Mouse (Mus musculus) lung, postnatal 0 days (tissue): ENCODE results near the gene Dmbx1. TPM values are rescaled to one million over a fixed set of nuclear protein-coding genes. Genes with fewer than 3 reads are reported as not detected.

Experiments used
- ATAC-seq: fragments of 200-750 bp; cut with Nextera tagmentation; 2 replicates; pipeline ENCODE4 v1.8.0; 2017; ENCODE audit warnings: moderate library complexity
- DNase-seq: peaks from one replicate; pipeline ENCODE4 v3.0.0-alpha.2; 2016; ENCODE audit warnings: low spot score
- H3K27ac ChIP-seq: fragments of 300-500 bp; sonication (generic); 2 replicates; pipeline ENCODE4 v1.5.1; 2014; ENCODE audit warnings: antibody characterized with exemption, mild to moderate bottlenecking, low read length, mixed read lengths
- H3K27me3 ChIP-seq: fragments of 300-500 bp; sonication (generic); replicated peaks from 2 replicates; pipeline ENCODE4 v1.6.1; 2014; ENCODE audit warnings: low read length, mixed read lengths; ENCODE audit not compliant: insufficient read depth
- H3K36me3 ChIP-seq: fragments of 300-500 bp; sonication (generic); 2 replicates; pipeline ENCODE4 v1.6.1; 2014; ENCODE audit warnings: low read length, mixed read lengths; ENCODE audit not compliant: insufficient read depth
- H3K4me1 ChIP-seq: fragments of 300-500 bp; sonication (generic); 2 replicates; pipeline ENCODE4 v1.6.1; 2014; ENCODE audit warnings: antibody characterized with exemption, low read depth, low read length, mixed read lengths; ENCODE audit not compliant: insufficient read depth
- H3K4me2 ChIP-seq: fragments of 300-500 bp; sonication (generic); replicated peaks from 2 replicates; pipeline ENCODE4 v1.6.1; 2014; ENCODE audit warnings: low read depth, mild to moderate bottlenecking, low read length, moderate library complexity, mixed read lengths
- H3K4me3 ChIP-seq: fragments of 300-500 bp; sonication (generic); 2 replicates; pipeline ENCODE4 v1.5.1; 2014; ENCODE audit warnings: low read depth, low read length
- H3K9ac ChIP-seq: fragments of 300-500 bp; sonication (generic); replicated peaks from 2 replicates; pipeline ENCODE4 v1.6.1; 2014; ENCODE audit warnings: low read depth, mild to moderate bottlenecking
- H3K9me3 ChIP-seq: fragments of 300-500 bp; sonication (generic); 2 replicates; pipeline ENCODE4 v1.6.1; 2016; ENCODE audit warnings: low read length, mixed read lengths
- CTCF ChIP-seq: IDR thresholded peaks from 2 replicates; pipeline ENCODE4 v1.5.1; 2016; ENCODE audit warnings: antibody characterized with exemption, mild to moderate bottlenecking
- EP300 ChIP-seq: IDR thresholded peaks from 2 replicates; pipeline ENCODE4 v1.6.1; 2016; ENCODE audit warnings: antibody characterized with exemption, mild to moderate bottlenecking, control low read depth
- WGBS: fragments of 180-500 bp; shearing (Covaris S2); extraction: QIAGEN DNeasy Blood & Tissue Kit; methylation state at CpG from one replicate; pipeline ENCODE4 v1.1.7; 2014; 5-methylcytosine and 5-hydroxymethylcytosine counted together
- polyA plus RNA-seq: library from polyadenylated mRNA; unstranded; fragments of >200 nt; fragmentation: Nextera tagmentation; extraction: Ambion mirVana; gene quantifications from 2 replicates; pipeline ENCODE4 v1.2.1, GENCODE M21; 2015

Gene Dmbx1
- not detected in 2 replicates for polyA plus RNA-seq

DNA sequence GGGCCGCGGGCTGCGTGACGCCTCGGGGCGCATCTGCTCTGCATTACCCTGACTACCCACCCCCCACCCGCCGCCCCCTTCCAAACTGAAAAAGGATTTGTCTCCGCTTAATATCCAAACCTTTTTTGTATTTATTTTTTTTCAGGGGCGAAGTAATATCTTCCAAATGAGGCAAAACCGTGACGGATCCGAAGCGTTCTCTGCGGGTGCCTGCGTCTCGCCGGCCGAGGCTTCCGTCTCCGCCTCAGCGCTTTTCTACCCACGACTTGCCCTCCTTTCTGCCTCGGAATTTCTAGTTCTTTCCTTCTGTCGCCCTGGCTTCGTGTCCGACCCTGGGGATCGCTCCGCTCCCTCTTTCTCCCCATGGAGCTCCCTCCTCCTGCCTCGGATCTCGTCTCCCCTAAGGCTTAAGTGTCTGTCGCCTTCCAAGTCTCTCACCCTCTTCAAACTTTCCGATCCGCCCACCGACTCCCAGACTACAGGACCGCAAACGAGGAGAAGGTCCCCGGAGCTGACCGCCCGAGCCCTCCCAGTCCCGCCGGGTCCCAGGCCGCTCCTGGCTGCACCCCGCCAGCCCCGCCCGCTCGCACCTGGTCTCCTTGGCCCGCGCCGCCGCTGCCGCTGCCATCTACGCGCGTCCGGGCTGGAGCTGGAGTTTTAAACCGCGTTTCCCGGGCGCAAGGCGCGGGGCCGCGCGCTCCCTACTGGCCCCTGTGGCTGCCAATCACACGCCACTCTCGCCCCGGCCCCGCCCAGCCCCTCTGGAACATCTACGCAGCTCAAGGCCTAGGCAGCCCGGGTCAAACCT, at the start of gene Dmbx1:
TSS of gene Dmbx1 (minus strand) at position 632 of the 808 bp plus-strand sequence.
- Histone ChIP-seq H3K9me3 (no peaks in the 10 kb centered on the region), H3K27me3 (peaks cover 90% of the 10 kb centered on the region), H3K36me3 (no peaks in the 10 kb centered on the region), H3K4me3 (peak within 1 kb of the TSS; percentile 16; the same call in 1 of the 2 replicates), H3K4me1 (no peaks in the 10 kb centered on the region; the same call in 1 of the 2 replicates), H3K27ac (no peak within 1 kb of the TSS), H3K9ac (no peak within 1 kb of the TSS), H3K4me2 (peak within 1 kb of the TSS; percentile 48)
- DNase-seq = peak; percentile 12
- WGBS = under 1% methylated on average over 61 of the region's 71 CpGs
- TF ChIP-seq EP300 (no peak), CTCF (no peak)
- peak; percentile 71 for ATAC-seq

- Histone ChIP-seq H3K4me1 (no peaks in the 10 kb centered on the region), H3K4me2 (no peak overlapping the region), H3K27me3 (no peaks in the 10 kb centered on the region), H3K9ac (no peak overlapping the region), H3K9me3 (no peaks in the 10 kb centered on the region), H3K27ac (no peak overlapping the region), H3K36me3 (no peaks in the 10 kb centered on the region), H3K4me3 (no peak overlapping the region)
- 74% methylated on average over 7 of the region's 7 CpGs for WGBS
- DNase-seq (no peak), ATAC-seq (no peak)
- TF ChIP-seq EP300 = no peak
- no peak for TF ChIP-seq CTCF
Measured at GRCm38 (mm10) chr4:115989382-115989781, 49.7 kb upstream of the Dmbx1 start.

GRCm38 (mm10) chr4:115987858-115988530, 48.3 kb upstream of the Dmbx1 start:
- no peak for DNase-seq
- 75% methylated on average over 5 of the region's 5 CpGs for WGBS

DNA sequence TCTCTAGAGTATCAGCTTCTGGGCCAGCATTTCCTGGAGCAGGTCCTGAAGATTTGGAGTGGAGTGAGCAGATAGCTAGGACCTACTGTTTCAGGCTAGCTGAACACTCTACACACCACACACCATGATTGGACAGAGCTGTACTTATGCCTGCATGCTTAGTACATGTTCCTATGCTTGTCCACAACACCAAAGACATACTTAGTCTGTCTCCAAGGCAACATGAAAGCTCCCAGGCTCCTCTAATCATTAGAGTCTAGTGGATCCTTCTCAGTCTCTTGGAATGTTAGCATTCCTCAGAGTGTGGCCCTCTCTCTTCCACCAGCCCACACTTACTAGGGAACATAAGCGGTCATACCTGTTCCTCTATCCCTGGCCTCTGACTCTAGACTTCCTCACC, 47.7 kb upstream of the Dmbx1 start:
- Histone ChIP-seq H3K4me1 (no peaks in the 10 kb centered on the region), H3K9me3 (no peaks in the 10 kb centered on the region), H3K27me3 (no peaks in the 10 kb centered on the region), H3K27ac (no peak overlapping the region), H3K4me2 (no peak overlapping the region), H3K9ac (no peak overlapping the region), H3K4me3 (no peak overlapping the region), H3K36me3 (no peaks in the 10 kb centered on the region)
- peak; percentile 87 for DNase-seq
- peak; percentile 63 for TF ChIP-seq EP300
- no peak for TF ChIP-seq CTCF
- ATAC-seq = peak; percentile 96
- WGBS = 35% methylated on average over 1 of the region's 1 CpGs

More at GRCm38 (mm10) chr4:115987858-115988530, 48.3 kb upstream of the Dmbx1 start:
- no peaks in the 10 kb centered on the region for H3K36me3 ChIP-seq
- ATAC-seq = no peak
- no peaks in the 10 kb centered on the region for H3K27me3 ChIP-seq
- no peaks in the 10 kb centered on the region for H3K4me1 ChIP-seq
- H3K9ac ChIP-seq = no peak overlapping the region
- H3K27ac ChIP-seq = no peak overlapping the region
- H3K4me2 ChIP-seq = no peak overlapping the region
- no peaks in the 10 kb centered on the region for H3K9me3 ChIP-seq
- TF ChIP-seq EP300 = 0 out of 2 replicates have a peak, but pooled peaks have one; percentile 1
- TF ChIP-seq CTCF = no peak
- no peak overlapping the region for H3K4me3 ChIP-seq

DNA sequence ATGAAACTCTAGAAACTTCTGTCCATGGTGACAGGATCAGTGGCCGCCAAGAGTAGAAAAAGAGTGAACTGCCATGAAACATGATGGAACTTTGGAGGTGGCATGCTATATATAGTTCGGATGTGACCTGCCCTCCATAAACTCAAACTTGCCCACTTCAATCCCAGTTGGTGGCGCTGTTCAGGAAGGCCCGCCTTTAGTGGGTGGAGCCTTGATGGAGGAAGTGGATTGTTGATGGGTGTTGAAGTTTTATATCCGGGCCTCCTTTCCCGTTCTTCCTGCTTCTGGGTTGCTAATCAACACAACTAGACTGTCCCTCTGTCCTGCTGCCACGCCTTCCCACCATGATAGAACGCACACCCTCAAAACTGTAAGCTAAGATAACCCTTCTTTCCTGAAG, 45.2 kb upstream of the Dmbx1 start:
- Histone ChIP-seq H3K4me2 (no peak overlapping the region), H3K9me3 (no peaks in the 10 kb centered on the region), H3K9ac (no peak overlapping the region), H3K27me3 (peaks cover 9% of the 10 kb centered on the region; the same call in 1 of the 2 replicates), H3K4me1 (no peaks in the 10 kb centered on the region), H3K4me3 (no peak overlapping the region), H3K27ac (no peak overlapping the region), H3K36me3 (no peaks in the 10 kb centered on the region)
- TF ChIP-seq CTCF (peak; percentile 58), EP300 (no peak)
- peak; percentile 74 for DNase-seq
- 0 out of 2 replicates have a peak, but pooled peaks have one; percentile 5 for ATAC-seq
- WGBS = 27% methylated on average over 8 of the region's 8 CpGs

- ATAC-seq (0 out of 2 replicates have a peak, but pooled peaks have one; percentile 11), DNase-seq (peak; percentile 78)
- WGBS = 2% methylated on average over 13 of the region's 13 CpGs
- Histone ChIP-seq H3K9me3 (no peaks in the 10 kb centered on the region), H3K4me3 (no peak overlapping the region), H3K4me1 (no peaks in the 10 kb centered on the region), H3K27ac (no peak overlapping the region), H3K27me3 (peaks cover 18% of the 10 kb centered on the region; the same call in 1 of the 2 replicates), H3K4me2 (0 out of 2 replicates have a peak overlapping the region, but pooled peaks have one; percentile 2), H3K9ac (no peak overlapping the region), H3K36me3 (no peaks in the 10 kb centered on the region)
- TF ChIP-seq CTCF = peak; percentile 85
- TF ChIP-seq EP300 = no peak
Measured at GRCm38 (mm10) chr4:115984111-115984510, 44.4 kb upstream of the Dmbx1 start.
